ENCODE assay signal across 8 mouse cellular contexts in genomic region chr17:6783006-6783661, GRCm38 (mm10). TPM values are rescaled to one million over a fixed set of nuclear protein-coding genes. Genes with fewer than 3 reads are reported as not detected.
DNase-seq lines count a peak whose midpoint lies in the region; ATAC-seq and TF ChIP-seq lines count a peak whose summit lies in the region.

No protein-coding gene starts in this region.

- H3K4me1 ChIP-seq in G1E (ENCODE audit: insufficient read depth, low read depth, low read length) = peaks cover 45% of the 10 kb centered on the region
- H3K4me1 ChIP-seq in bone marrow, adult 2 months (ENCODE audit: control insufficient read depth, insufficient read depth, low read length) = peaks cover 3% of the 10 kb centered on the region
- H3K4me1 ChIP-seq in erythroblast, embryonic 14.5 days (ENCODE audit: control insufficient read depth) = peaks cover 56% of the 10 kb centered on the region
- peaks cover 9% of the 10 kb centered on the region; the same call in 1 of the 2 replicates for H3K4me1 ChIP-seq in limb, embryonic 11.5 days (ENCODE audit: control insufficient read depth, insufficient read depth, low read length)
- H3K4me1 ChIP-seq in midbrain, embryonic 12.5 days = peaks cover 32% of the 10 kb centered on the region

- H3K9ac ChIP-seq in limb, embryonic 11.5 days (ENCODE audit: low read length) = peak overlapping the region; percentile 83
- H3K9ac ChIP-seq in midbrain, embryonic 12.5 days (replicated peaks) = peak overlapping the region; percentile 68

- no peak; the same call in 1 of the 2 replicates for ATAC-seq in G1E (ENCODE audit: extremely low read depth, insufficient number of reproducible peaks, low FRiP score, poor library complexity, severe bottlenecking)
- peak; percentile 53 for ATAC-seq in limb, embryonic 11.5 days (ENCODE audit: insufficient number of reproducible peaks, low FRiP score, low TSS enrichment, low read depth)
- peak; percentile 68 for ATAC-seq in midbrain, embryonic 12.5 days (ENCODE audit: low FRiP score, low read depth)

- DNase-seq in G1E (ENCODE audit: low spot score) = peak; percentile 77
- DNase-seq in heart, postnatal 25 days (ENCODE audit: low spot score) = peak; percentile 31
- DNase-seq in limb, embryonic 11.5 days (ENCODE audit: low spot score) = peak; percentile 81
- peak; percentile 63 to 87 for DNase-seq in spleen, postnatal 4 days (ENCODE audit: low spot score in 2 of 2)
- no peak for DNase-seq in frontal cortex, postnatal 36 days (ENCODE audit: low spot score in 2 of 2)

- no peaks in the 10 kb centered on the region for H3K9me3 ChIP-seq in G1E (replicated peaks)
- no peaks in the 10 kb centered on the region for H3K9me3 ChIP-seq in erythroblast, embryonic 14.5 days (ENCODE audit: control insufficient read depth, low read length)
- H3K9me3 ChIP-seq in limb, embryonic 11.5 days (ENCODE audit: control insufficient read depth, low read length) = no peaks in the 10 kb centered on the region
- no peaks in the 10 kb centered on the region for H3K9me3 ChIP-seq in midbrain, embryonic 12.5 days

- H3K36me3 ChIP-seq in G1E (replicated peaks) = peaks cover 13% of the 10 kb centered on the region
- H3K36me3 ChIP-seq in erythroblast, embryonic 14.5 days (ENCODE audit: control insufficient read depth) = peaks cover 4% of the 10 kb centered on the region
- H3K36me3 ChIP-seq in limb, embryonic 11.5 days (ENCODE audit: control insufficient read depth, insufficient read depth, low read length) = no peaks in the 10 kb centered on the region
- no peaks in the 10 kb centered on the region for H3K36me3 ChIP-seq in midbrain, embryonic 12.5 days

- TF ChIP-seq POLR2A in bone marrow, adult 2 months (IDR thresholded peaks at IDR 0.05; ENCODE audit: borderline replicate concordance, control insufficient read depth, low read depth, low read length) = peak; percentile 29; the same call in 1 of the 2 replicates

- H3K4me3 ChIP-seq in G1E (ENCODE audit: low read depth, low read length) = peak overlapping the region; percentile 92
- peak overlapping the region; percentile 94 for H3K4me3 ChIP-seq in bone marrow, adult 2 months (replicated peaks; ENCODE audit: control insufficient read depth, low read depth, low read length)
- peak overlapping the region; percentile 88 for H3K4me3 ChIP-seq in erythroblast, embryonic 14.5 days (replicated peaks)
- H3K4me3 ChIP-seq in limb, embryonic 11.5 days (ENCODE audit: low read depth, low read length) = peak overlapping the region; percentile 76
- peak overlapping the region; percentile 67 for H3K4me3 ChIP-seq in midbrain, embryonic 12.5 days

- peak overlapping the region; percentile 94 for H3K27ac ChIP-seq in bone marrow, adult 2 months (ENCODE audit: control insufficient read depth, insufficient read depth, low read depth, low read length, poor library complexity)
- H3K27ac ChIP-seq in limb, embryonic 11.5 days (replicated peaks; ENCODE audit: low read depth, low read length) = 0 out of 2 replicates have a peak overlapping the region, but pooled peaks have one; percentile 52
- H3K27ac ChIP-seq in midbrain, embryonic 12.5 days (replicated peaks) = 0 out of 2 replicates have a peak overlapping the region, but pooled peaks have one; percentile 30

- TF ChIP-seq CTCF in G1E (IDR thresholded peaks at IDR 0.05; ENCODE audit: low read depth, low read length) = no peak
- no peak for TF ChIP-seq CTCF in bone marrow, adult 2 months (IDR thresholded peaks at IDR 0.05; ENCODE audit: control insufficient read depth, insufficient read depth, low read length)

- under 1% methylated on average over 58 of the region's 58 CpGs for WGBS in bone marrow, adult 2 months
- whole genome bisulfite sequencing in limb, embryonic 11.5 days = under 1% methylated on average over 45 of the region's 58 CpGs
- under 1% methylated on average over 48 of the region's 58 CpGs for whole genome bisulfite sequencing in midbrain, embryonic 12.5 days

- no peaks in the 10 kb centered on the region for H3K27me3 ChIP-seq in G1E (ENCODE audit: insufficient read depth, low read length)
- no peaks in the 10 kb centered on the region for H3K27me3 ChIP-seq in erythroblast, embryonic 14.5 days (ENCODE audit: control insufficient read depth)
- H3K27me3 ChIP-seq in limb, embryonic 11.5 days (ENCODE audit: control insufficient read depth, insufficient read depth, low read length) = 0 out of 2 replicates have a peak, but pooled peaks cover 4% of the 10 kb centered on the region
- H3K27me3 ChIP-seq in midbrain, embryonic 12.5 days = peaks cover 72% of the 10 kb centered on the region

- H3K4me2 ChIP-seq in limb, embryonic 11.5 days (ENCODE audit: low read depth, severe bottlenecking) = peak overlapping the region; percentile 91
- H3K4me2 ChIP-seq in midbrain, embryonic 12.5 days (replicated peaks) = peak overlapping the region; percentile 89

- intact Hi-C loops in heart, postnatal 25 days (cut with DNase I) = loop anchor here (2.0 to 5.0 kb wide), 2 partner anchors 41 to 46 kb away; no protein-coding TSS in a partner anchor

RNA-seq across cellular contexts. Expression of gene Ezr, which starts 0.6 kb away (rescaled TPM):
- total RNA-seq in G1E (2014; fragmentation: Nextera tagmentation) (48.3 and 56.8 TPM in 2 replicates), G1E (2017) (84.3 and 99.9 TPM in 2 replicates)
- 315 and 330 TPM in 2 replicates for polyA plus RNA-seq in G1E (2012)
- polyA plus RNA-seq in bone marrow, adult 2 months (2011; ENCODE audit: insufficient read depth, insufficient read length, low replicate concordance, missing spikeins) = 71.7 and 82.0 TPM in 2 replicates
- polyA plus RNA-seq in erythroblast, embryonic 14.5 days (2012) = 10.2 and 11.2 TPM in 2 replicates
- 10 to 100 TPM; 39.3 to 43.6 TPM for total RNA-seq in heart, postnatal 25 days (2021)
- polyA plus RNA-seq in limb, embryonic 11.5 days (2014; fragmentation: Nextera tagmentation; extraction: Ambion mirVana) = 25.6 and 26.9 TPM in 2 replicates
- 53.2 and 60.8 TPM in 2 replicates for polyA plus RNA-seq in midbrain, embryonic 12.5 days (2016; fragmentation: Nextera tagmentation; extraction: Ambion mirVana)

Comparison
In these comparisons a context has a peak if more than half of its experiments do, and no peak if none do; other contexts are left out.
1. DNase-seq: peak in G1E (single experiment), heart, postnatal 25 days (single experiment), limb, embryonic 11.5 days (single experiment) and spleen, postnatal 4 days (2 of 2); none in frontal cortex, postnatal 36 days (0 of 2).
2. H3K27ac ChIP-seq: peak in every context shown above with its lines; median percentile 94 in bone marrow, adult 2 months; 52 in limb, embryonic 11.5 days; 30 in midbrain, embryonic 12.5 days.
3. Peak in every context shown above with its lines, with median percentiles within 50 percentile points of each other: H3K4me3 ChIP-seq.